Mouse (Mus musculus): Measurements from ENCODE around the gene Mtcl1. TPM values are rescaled to one million over a fixed set of nuclear protein-coding genes. Genes with fewer than 3 reads are reported as not detected.

Mtcl1 gene
- polyA plus RNA-seq, 1 experiment from 2014 or later, result 0.21 TPM

GRCm38 (mm10) chr17:66451143-66451542, 1.6 kb upstream of the Mtcl1 start:
- Histone ChIP-seq H3K4me1 (ENCODE audit: control insufficient read depth, low read depth, low read length) (peaks cover 2% of the 10 kb centered on the region), H3K9ac (ENCODE audit: low read depth, low read length) (no peak overlapping the region), H3K9me3 (replicated peaks; ENCODE audit: control insufficient read depth, low read length) (no peaks in the 10 kb centered on the region), H3K27ac (ENCODE audit: low read length) (no peak overlapping the region), H3K27me3 (ENCODE audit: control insufficient read depth, insufficient read depth, low read depth, low read length) (peaks cover 66% of the 10 kb centered on the region), H3K4me3 (ENCODE audit: low read depth, low read length) (no peak overlapping the region), H3K4me2 (ENCODE audit: low read depth, low read length) (no peak overlapping the region), H3K36me3 (ENCODE audit: control insufficient read depth, insufficient read depth) (no peaks in the 10 kb centered on the region)
- ATAC-seq (ENCODE audit: low read depth), result no peak
- 1% methylated on average over 11 of the region's 11 CpGs for WGBS (ENCODE audit: insufficient replicate concordance)

- Histone ChIP-seq H3K27me3 (ENCODE audit: control insufficient read depth, insufficient read depth, low read depth, low read length) (peaks cover 66% of the 10 kb centered on the region), H3K9ac (ENCODE audit: low read depth, low read length) (no peak overlapping the region), H3K4me1 (ENCODE audit: control insufficient read depth, low read depth, low read length) (peaks cover 2% of the 10 kb centered on the region), H3K27ac (ENCODE audit: low read length) (no peak overlapping the region), H3K9me3 (replicated peaks; ENCODE audit: control insufficient read depth, low read length) (no peaks in the 10 kb centered on the region), H3K36me3 (ENCODE audit: control insufficient read depth, insufficient read depth) (no peaks in the 10 kb centered on the region), H3K4me3 (ENCODE audit: low read depth, low read length) (no peak overlapping the region), H3K4me2 (ENCODE audit: low read depth, low read length) (no peak overlapping the region)
- ATAC-seq (ENCODE audit: low read depth), result no peak
- 4% methylated on average over 18 of the region's 18 CpGs for WGBS (ENCODE audit: insufficient replicate concordance)
These were observed 1.0 kb upstream of the Mtcl1 start for GRCm38 (mm10) chr17:66450526-66451070.

- H3K27me3 ChIP-seq (ENCODE audit: control insufficient read depth, insufficient read depth, low read depth, low read length), result peaks cover 66% of the 10 kb centered on the region
- no peak overlapping the region for H3K27ac ChIP-seq (ENCODE audit: low read length)
These were observed 837 bp downstream of the Mtcl1 start for GRCm38 (mm10) chr17:66448421-66449405.

GRCm38 (mm10) chr17:66447978-66448377, 1.6 kb downstream of the Mtcl1 start:
- no peak overlapping the region for H3K27ac ChIP-seq (ENCODE audit: low read length)
- no peak overlapping the region for H3K9ac ChIP-seq (ENCODE audit: low read depth, low read length)
- no peaks in the 10 kb centered on the region for H3K9me3 ChIP-seq (replicated peaks; ENCODE audit: control insufficient read depth, low read length)

More at GRCm38 (mm10) chr17:66448421-66449405, 837 bp downstream of the Mtcl1 start:
- H3K4me2 ChIP-seq (ENCODE audit: low read depth, low read length), result peak overlapping the region; percentile 76
- H3K9ac ChIP-seq (ENCODE audit: low read depth, low read length), result no peak overlapping the region; the same call in 1 of the 2 replicates
- peaks cover 2% of the 10 kb centered on the region for H3K4me1 ChIP-seq (ENCODE audit: control insufficient read depth, low read depth, low read length)
- WGBS (ENCODE audit: insufficient replicate concordance), result under 1% methylated on average over 124 of the region's 136 CpGs
- peak overlapping the region; percentile 51 for H3K4me3 ChIP-seq (ENCODE audit: low read depth, low read length)
- no peaks in the 10 kb centered on the region for H3K9me3 ChIP-seq (replicated peaks; ENCODE audit: control insufficient read depth, low read length)
- H3K36me3 ChIP-seq (ENCODE audit: control insufficient read depth, insufficient read depth), result no peaks in the 10 kb centered on the region
- no peak for ATAC-seq (ENCODE audit: low read depth)

GRCm38 (mm10) chr17:66447007-66447312, 2.6 kb downstream of the Mtcl1 start:
- H3K9ac ChIP-seq (ENCODE audit: low read depth, low read length), result no peak overlapping the region
- WGBS (ENCODE audit: insufficient replicate concordance), result 40% methylated on average over 7 of the region's 7 CpGs
- H3K27ac ChIP-seq (ENCODE audit: low read length), result no peak overlapping the region
- H3K9me3 ChIP-seq (replicated peaks; ENCODE audit: control insufficient read depth, low read length), result no peaks in the 10 kb centered on the region
- no peaks in the 10 kb centered on the region for H3K36me3 ChIP-seq (ENCODE audit: control insufficient read depth, insufficient read depth)
- ATAC-seq (ENCODE audit: low read depth), result no peak
- no peak overlapping the region for H3K4me2 ChIP-seq (ENCODE audit: low read depth, low read length)
- H3K27me3 ChIP-seq (ENCODE audit: control insufficient read depth, insufficient read depth, low read depth, low read length), result peaks cover 55% of the 10 kb centered on the region
- H3K4me3 ChIP-seq (ENCODE audit: low read depth, low read length), result no peak overlapping the region
- peaks cover 2% of the 10 kb centered on the region for H3K4me1 ChIP-seq (ENCODE audit: control insufficient read depth, low read depth, low read length)

More at GRCm38 (mm10) chr17:66447978-66448377, 1.6 kb downstream of the Mtcl1 start:
- peaks cover 64% of the 10 kb centered on the region for H3K27me3 ChIP-seq (ENCODE audit: control insufficient read depth, insufficient read depth, low read depth, low read length)
- 5% methylated on average over 13 of the region's 13 CpGs for WGBS (ENCODE audit: insufficient replicate concordance)
- H3K4me1 ChIP-seq (ENCODE audit: control insufficient read depth, low read depth, low read length), result peaks cover 2% of the 10 kb centered on the region
- H3K4me2 ChIP-seq (ENCODE audit: low read depth, low read length), result no peak overlapping the region
- no peak for ATAC-seq (ENCODE audit: low read depth)
- peak overlapping the region; percentile 51; the same call in 1 of the 2 replicates for H3K4me3 ChIP-seq (ENCODE audit: low read depth, low read length)
- no peaks in the 10 kb centered on the region for H3K36me3 ChIP-seq (ENCODE audit: control insufficient read depth, insufficient read depth)

DNA sequence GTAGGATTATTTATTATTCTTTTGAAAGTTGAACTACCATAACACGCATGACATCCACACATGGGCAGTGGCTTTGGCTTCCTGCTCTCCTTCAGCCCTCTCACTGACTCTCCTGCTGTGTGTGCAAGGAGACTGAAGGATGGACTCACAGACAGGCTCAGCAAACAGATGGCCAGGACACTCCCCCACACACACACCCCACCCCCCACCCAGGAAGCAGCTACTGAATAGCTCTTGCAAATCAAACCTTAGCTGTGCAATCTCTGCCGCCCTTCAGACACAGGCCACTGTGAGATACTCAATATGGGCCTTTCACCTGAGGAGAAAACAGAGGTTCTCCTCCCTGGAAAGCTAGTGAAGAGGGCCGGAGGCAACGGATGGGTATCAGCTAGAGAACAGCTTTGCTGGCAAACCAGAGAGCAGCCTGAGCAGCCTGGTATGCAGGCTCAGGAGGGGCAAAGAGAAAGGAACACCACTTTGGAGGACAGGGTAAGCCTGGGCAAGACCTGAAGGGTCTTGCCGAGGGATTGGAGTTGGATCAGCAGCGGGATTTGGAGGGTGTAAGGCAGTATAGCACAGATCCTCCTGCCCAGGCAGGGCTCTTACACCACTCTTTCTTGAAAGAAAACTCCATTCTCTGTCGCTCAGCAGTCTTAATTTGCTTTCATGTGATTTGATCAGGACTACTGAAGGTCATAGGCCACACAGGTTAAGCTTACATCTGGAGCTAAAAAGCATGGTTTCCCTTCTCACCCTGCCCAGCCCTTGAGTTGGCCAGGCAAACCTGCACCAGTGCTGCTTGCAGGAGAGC, 3.1 kb downstream of the Mtcl1 start:
- Histone ChIP-seq H3K27ac (ENCODE audit: low read length) (no peak overlapping the region), H3K9ac (ENCODE audit: low read depth, low read length) (no peak overlapping the region), H3K27me3 (ENCODE audit: control insufficient read depth, insufficient read depth, low read depth, low read length) (peaks cover 51% of the 10 kb centered on the region), H3K4me2 (ENCODE audit: low read depth, low read length) (no peak overlapping the region), H3K4me1 (ENCODE audit: control insufficient read depth, low read depth, low read length) (peaks cover 2% of the 10 kb centered on the region), H3K9me3 (replicated peaks; ENCODE audit: control insufficient read depth, low read length) (no peaks in the 10 kb centered on the region), H3K4me3 (ENCODE audit: low read depth, low read length) (no peak overlapping the region), H3K36me3 (ENCODE audit: control insufficient read depth, insufficient read depth) (no peaks in the 10 kb centered on the region)
- WGBS (ENCODE audit: insufficient replicate concordance), result 57% methylated on average over 7 of the region's 7 CpGs
- ATAC-seq (ENCODE audit: low read depth), result no peak

DNA sequence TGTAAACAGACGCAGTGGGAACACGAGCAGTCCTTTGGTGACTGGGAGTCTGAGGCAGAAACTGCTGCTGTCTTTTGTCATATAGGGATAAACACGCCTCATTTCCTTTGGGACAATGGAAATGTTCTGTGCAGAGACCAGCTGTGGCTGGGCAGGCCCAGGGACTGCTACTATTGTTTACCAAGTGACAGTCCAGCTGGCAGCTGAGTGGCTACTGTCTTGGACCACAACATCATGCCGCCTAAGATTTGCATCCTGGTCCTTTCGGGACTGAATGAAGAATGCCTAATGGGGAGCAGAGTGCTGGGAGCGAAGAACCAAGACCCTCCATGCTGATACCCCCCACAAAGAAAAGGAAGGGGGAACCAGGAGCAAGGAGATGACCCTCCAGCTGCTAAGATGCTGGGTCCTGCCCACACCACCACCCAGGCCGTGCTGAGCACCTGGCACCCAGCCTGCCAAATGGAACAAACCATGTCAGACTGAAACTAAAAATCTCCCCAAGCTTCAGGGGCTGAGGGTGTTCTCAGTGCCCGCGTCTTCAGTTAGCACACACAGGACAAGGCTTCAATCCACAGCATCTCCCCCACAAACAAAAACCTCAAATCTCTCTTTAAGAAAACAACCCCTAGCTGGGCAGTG, 5.4 kb downstream of the Mtcl1 start:
- no peaks in the 10 kb centered on the region for H3K36me3 ChIP-seq (ENCODE audit: control insufficient read depth, insufficient read depth)
- H3K4me2 ChIP-seq (ENCODE audit: low read depth, low read length), result no peak overlapping the region
- no peaks in the 10 kb centered on the region for H3K9me3 ChIP-seq (replicated peaks; ENCODE audit: control insufficient read depth, low read length)
- no peak overlapping the region for H3K4me3 ChIP-seq (ENCODE audit: low read depth, low read length)
- no peak overlapping the region for H3K9ac ChIP-seq (ENCODE audit: low read depth, low read length)
- H3K4me1 ChIP-seq (ENCODE audit: control insufficient read depth, low read depth, low read length), result peaks cover 2% of the 10 kb centered on the region
- no peak overlapping the region for H3K27ac ChIP-seq (ENCODE audit: low read length)
- H3K27me3 ChIP-seq (ENCODE audit: control insufficient read depth, insufficient read depth, low read depth, low read length), result peaks cover 29% of the 10 kb centered on the region
- WGBS (ENCODE audit: insufficient replicate concordance), result 53% methylated on average over 9 of the region's 9 CpGs
- ATAC-seq (ENCODE audit: low read depth), result no peak

GRCm38 (mm10) chr17:66439888-66440287, 9.7 kb downstream of the Mtcl1 start:
- no peak for ATAC-seq (ENCODE audit: low read depth)
- H3K9ac ChIP-seq (ENCODE audit: low read depth, low read length), result no peak overlapping the region
- no peaks in the 10 kb centered on the region for H3K4me1 ChIP-seq (ENCODE audit: control insufficient read depth, low read depth, low read length)
- no peaks in the 10 kb centered on the region for H3K9me3 ChIP-seq (replicated peaks; ENCODE audit: control insufficient read depth, low read length)
- no peak overlapping the region for H3K27ac ChIP-seq (ENCODE audit: low read length)
- no peaks in the 10 kb centered on the region for H3K27me3 ChIP-seq (ENCODE audit: control insufficient read depth, insufficient read depth, low read depth, low read length)
- 62% methylated on average over 8 of the region's 8 CpGs for WGBS (ENCODE audit: insufficient replicate concordance)
- H3K4me2 ChIP-seq (ENCODE audit: low read depth, low read length), result no peak overlapping the region
- H3K36me3 ChIP-seq (ENCODE audit: control insufficient read depth, insufficient read depth), result no peaks in the 10 kb centered on the region
- no peak overlapping the region for H3K4me3 ChIP-seq (ENCODE audit: low read depth, low read length)
